Mouse (Mus musculus): Measurements from ENCODE around the gene Tnfrsf4.

GRCm38 (mm10) chr4:156053113-156053512 is 39.5 kb downstream of the Tnfrsf4 start:
- no peak for TF ChIP-seq CTCF (IDR thresholded peaks at IDR 0.05; ENCODE audit: control insufficient read depth, insufficient read depth, low read length)
- TF ChIP-seq POLR2A (IDR thresholded peaks at IDR 0.05; ENCODE audit: borderline replicate concordance, control insufficient read depth, low read depth, low read length): no peak
